Mouse (Mus musculus) liver, adult 2 months (tissue): ENCODE results near the gene Grhpr. TPM values are rescaled to one million over a fixed set of nuclear protein-coding genes. Genes with fewer than 3 reads are reported as not detected.
"Not testable (repeated sequence)": the region's sequence is repeated elsewhere in the genome, so short reads cannot be mapped to it uniquely, and the experiment has no call there.

ENCODE experiments used
- DNase-seq: peaks from one replicate; pipeline ENCODE4 v3.0.0-alpha.2; 2011; ENCODE audit warnings: low read depth, low spot score; ENCODE audit errors: extremely low read depth
- H3K27ac ChIP-seq: fragments of 200-500 bp; replicated peaks from 2 replicates; pipeline ENCODE4 v1.5.1; 2012; ENCODE audit warnings: low read depth, mild to moderate bottlenecking, control low read depth, inconsistent platforms, low read length; ENCODE audit not compliant: insufficient read depth
- H3K27me3 ChIP-seq: fragments of 200-500 bp; 2 replicates; pipeline ENCODE4 v1.6.1; 2012; ENCODE audit warnings: mild to moderate bottlenecking, moderate library complexity, low read length, inconsistent platforms; ENCODE audit not compliant: control insufficient read depth, insufficient read depth
- H3K36me3 ChIP-seq: fragments of 200-500 bp; 2 replicates; pipeline ENCODE4 v1.6.1; 2012; ENCODE audit warnings: low read length, inconsistent platforms; ENCODE audit not compliant: control insufficient read depth, insufficient read depth
- H3K4me1 ChIP-seq: fragments of 200-500 bp; 2 replicates; pipeline ENCODE4 v1.6.1; 2011; ENCODE audit warnings: low read length; ENCODE audit not compliant: control insufficient read depth, insufficient read depth
- H3K4me3 ChIP-seq: fragments of 200-500 bp; 2 replicates; pipeline ENCODE4 v1.5.1; 2011; ENCODE audit warnings: low read depth, mild to moderate bottlenecking, control low read depth, low read length, moderate library complexity; ENCODE audit not compliant: insufficient read depth
- H3K79me2 ChIP-seq: fragments of 200-500 bp; 2 replicates; pipeline ENCODE4 v1.6.1; 2012; ENCODE audit warnings: inconsistent platforms, mild to moderate bottlenecking, low read length, moderate library complexity; ENCODE audit not compliant: control insufficient read depth, insufficient read depth
- H3K9ac ChIP-seq: fragments of 200-500 bp; 2 replicates; pipeline ENCODE4 v1.6.1; 2012; ENCODE audit warnings: low read depth, mild to moderate bottlenecking, control low read depth, inconsistent platforms, low read length
- CTCF ChIP-seq: fragments of 200-500 bp; IDR thresholded peaks from 2 replicates; pipeline ENCODE4 v1.5.1; 2011; ENCODE audit warnings: low read depth, low read length, control low read depth
- POLR2A ChIP-seq: fragments of 200-500 bp; IDR thresholded peaks from 2 replicates; pipeline ENCODE4 v1.6.1; 2011; ENCODE audit warnings: low read length, control low read depth; ENCODE audit not compliant: insufficient read depth; ENCODE audit errors: extremely low read depth
- WGBS: fragments of 180-500 bp; shearing (Covaris S2); methylation state at CpG from one replicate; pipeline ENCODE4 v1.1.7; 2018; 5-methylcytosine and 5-hydroxymethylcytosine counted together
- polyA plus RNA-seq: library from polyadenylated mRNA; depleted of rRNA; stranded (reverse); fragments of >200 nt; gene quantifications from 2 replicates; pipeline ENCODE4 v1.2.3, GENCODE M21; 2012
- total RNA-seq: library from RNA; depleted of rRNA; stranded (reverse); fragments of >200 nt; gene quantifications from 2 replicates; pipeline ENCODE4 v1.2.3, GENCODE M21; 2014

Grhpr gene
- total and polyA plus RNA-seq, 2 experiments, result 108 to 313 TPM

DNA sequence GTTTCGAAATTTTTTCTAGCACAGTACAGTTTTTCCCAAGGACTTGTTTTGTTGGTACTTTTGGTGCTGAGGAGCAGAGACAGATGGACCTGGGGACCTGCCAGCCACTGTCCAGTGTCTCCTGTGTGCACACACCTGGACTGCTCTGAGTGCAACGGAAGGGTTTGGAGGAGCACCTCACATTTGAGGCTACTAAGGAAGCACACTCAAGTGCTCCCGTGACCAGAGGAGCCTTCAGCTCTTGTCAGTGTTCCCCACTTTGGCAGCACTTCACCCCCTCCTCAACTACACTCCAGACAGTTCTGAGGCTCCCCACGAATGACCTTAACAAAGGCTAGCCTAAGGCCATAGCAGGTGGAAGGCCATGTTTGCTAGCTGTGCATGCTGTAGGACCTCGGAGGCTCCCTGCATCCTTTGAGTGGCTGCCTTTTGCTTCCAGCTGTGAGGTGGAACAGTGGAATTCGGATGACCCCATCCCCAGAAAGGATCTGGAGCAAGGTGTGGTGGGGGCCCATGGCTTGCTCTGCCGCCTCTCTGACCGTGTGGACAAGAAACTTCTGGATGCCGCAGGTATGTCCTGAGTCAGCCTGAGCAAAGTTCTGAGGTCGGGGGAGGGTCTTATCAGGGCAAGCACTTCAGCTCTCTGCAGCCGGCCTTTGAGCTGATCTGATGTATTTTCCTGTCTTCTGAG, 1.4 kb downstream of the Grhpr start:
- H3K36me3 ChIP-seq, result peaks cover 28% of the 10 kb centered on the region
- peak overlapping the region; percentile 93 for H3K9ac ChIP-seq
- peaks cover 30% of the 10 kb centered on the region for H3K4me1 ChIP-seq
- no peak for DNase-seq
- H3K27me3 ChIP-seq, result no peaks in the 10 kb centered on the region
- peak overlapping the region; percentile 74 for H3K4me3 ChIP-seq
- TF ChIP-seq POLR2A, result no peak
- TF ChIP-seq CTCF, result no peak
- WGBS, result 20% methylated on average over 11 of the region's 11 CpGs
- H3K79me2 ChIP-seq, result peaks cover 9% of the 10 kb centered on the region; the same call in 1 of the 2 replicates
- peak overlapping the region; percentile 100 for H3K27ac ChIP-seq

DNA sequence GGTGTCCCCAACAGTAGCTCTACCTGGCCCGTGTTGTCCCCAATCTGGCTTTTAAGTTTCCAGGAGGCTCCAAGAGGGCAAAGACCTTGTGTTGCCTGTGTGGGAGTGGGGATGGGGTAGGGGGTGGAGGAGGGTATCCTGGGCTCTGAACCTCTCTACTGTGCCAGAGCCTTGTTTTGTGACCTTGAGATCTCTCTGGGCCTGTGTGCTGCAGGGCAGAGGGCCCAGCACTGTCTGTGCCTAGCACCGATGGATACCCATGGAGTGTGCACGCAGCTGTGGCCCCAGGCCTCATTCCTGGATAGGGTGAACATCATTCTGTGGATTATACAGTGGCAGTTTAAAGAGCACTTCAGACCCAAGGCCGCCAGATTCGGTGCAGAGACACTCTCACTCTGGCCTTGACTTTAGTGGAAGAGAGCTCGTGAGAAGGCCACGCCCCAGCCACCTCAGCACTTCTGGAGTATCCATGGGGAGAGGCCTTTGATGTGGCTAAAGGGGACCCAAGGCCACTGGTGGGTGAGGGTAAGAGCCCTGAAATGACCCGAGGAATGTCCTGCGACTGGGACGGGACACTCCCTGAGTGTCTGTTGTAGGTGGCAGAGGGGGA, 2.0 kb downstream of the Grhpr start:
- 26% methylated on average over 10 of the region's 10 CpGs for WGBS
- Histone ChIP-seq H3K4me3 (peak overlapping the region; percentile 74), H3K4me1 (peaks cover 28% of the 10 kb centered on the region), H3K36me3 (peaks cover 33% of the 10 kb centered on the region), H3K27me3 (no peaks in the 10 kb centered on the region), H3K27ac (peak overlapping the region; percentile 100), H3K9ac (peak overlapping the region; percentile 93), H3K79me2 (peaks cover 9% of the 10 kb centered on the region; the same call in 1 of the 2 replicates)
- DNase-seq, result peak; percentile 86
- TF ChIP-seq POLR2A, result no peak

DNA sequence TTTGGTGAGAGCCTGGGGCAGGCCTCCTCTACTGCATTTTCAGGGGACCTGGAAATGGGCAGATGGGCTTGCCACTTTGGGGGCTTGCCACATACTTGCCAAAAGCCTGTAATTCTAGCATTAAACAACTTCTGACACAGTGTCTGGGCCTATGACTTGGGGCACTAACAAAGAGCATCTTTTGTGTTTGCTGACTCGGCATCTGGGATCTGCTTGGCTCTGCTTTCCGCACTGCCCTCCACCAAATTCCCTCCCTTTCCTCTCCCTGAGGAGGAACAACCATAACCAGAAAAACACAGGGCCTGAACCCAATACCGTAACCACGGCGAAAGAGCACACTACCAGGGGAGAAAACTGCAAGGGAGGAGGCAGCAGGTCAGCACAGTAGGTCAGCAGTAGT, 9.4 kb downstream of the Grhpr start:
- Histone ChIP-seq H3K36me3 (peaks cover 53% of the 10 kb centered on the region), H3K79me2 (peaks cover 6% of the 10 kb centered on the region; the same call in 1 of the 2 replicates), H3K27me3 (no peaks in the 10 kb centered on the region), H3K27ac (no peak overlapping the region), H3K4me1 (no peaks in the 10 kb centered on the region), H3K4me3 (no peak overlapping the region), H3K9ac (no peak overlapping the region)
- no peak for DNase-seq
- WGBS, result 82% methylated on average over 5 of the region's 5 CpGs
- TF ChIP-seq POLR2A, result no peak
- no peak for TF ChIP-seq CTCF

DNA sequence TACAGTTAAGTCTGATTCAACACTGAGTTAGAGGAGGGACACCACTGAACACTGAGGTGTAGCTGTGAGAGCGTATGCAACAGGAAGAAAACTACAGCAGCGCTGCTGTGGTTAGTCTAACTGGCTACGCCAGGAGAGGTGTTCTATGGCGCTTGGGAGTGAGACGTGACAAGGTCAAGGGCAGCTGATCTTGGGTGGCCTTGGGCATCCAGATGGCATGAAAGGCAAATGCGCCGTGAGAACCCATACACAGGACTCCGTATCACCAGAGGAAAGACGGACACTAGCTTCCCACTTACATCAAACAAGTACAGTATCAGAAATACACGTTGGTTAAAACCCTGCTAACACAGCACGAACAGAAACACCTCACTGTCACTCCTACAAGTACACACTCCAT, 11.1 kb downstream of the Grhpr start:
- H3K27ac ChIP-seq, H3K4me3 ChIP-seq, H3K4me1 ChIP-seq, H3K9ac ChIP-seq, DNase-seq, H3K27me3 ChIP-seq: not testable (repeated sequence)
- WGBS, result 60% methylated on average over 11 of the region's 11 CpGs
- Histone ChIP-seq H3K79me2 (peaks cover 13% of the 10 kb centered on the region; the same call in 1 of the 2 replicates), H3K36me3 (peaks cover 37% of the 10 kb centered on the region)

DNA sequence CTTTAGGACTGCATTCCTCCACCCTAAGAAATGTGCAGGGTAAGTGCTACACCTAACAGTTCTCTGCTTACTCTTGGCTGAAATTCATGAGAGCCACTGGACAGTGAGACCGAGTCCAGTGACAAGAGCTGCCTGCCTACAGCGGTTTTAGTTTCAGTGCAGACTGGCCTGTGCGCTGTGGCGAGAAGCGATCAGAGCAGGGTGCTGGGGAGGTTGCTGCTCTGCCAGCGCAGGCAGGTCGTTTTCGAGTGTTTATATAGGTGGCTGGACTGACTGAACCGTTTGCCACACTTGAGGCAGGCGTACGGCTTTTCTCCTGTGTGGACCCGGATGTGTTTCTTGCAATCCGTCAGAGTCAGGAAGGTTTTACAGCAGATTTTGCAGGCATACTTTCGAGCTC, 12.0 kb downstream of the Grhpr start:
- H3K27ac ChIP-seq, H3K9ac ChIP-seq, H3K27me3 ChIP-seq, DNase-seq, H3K4me3 ChIP-seq, H3K4me1 ChIP-seq: not testable (repeated sequence)
- peaks cover 16% of the 10 kb centered on the region; the same call in 1 of the 2 replicates for H3K79me2 ChIP-seq
- peaks cover 31% of the 10 kb centered on the region for H3K36me3 ChIP-seq
- 68% methylated on average over 14 of the region's 14 CpGs for WGBS

DNA sequence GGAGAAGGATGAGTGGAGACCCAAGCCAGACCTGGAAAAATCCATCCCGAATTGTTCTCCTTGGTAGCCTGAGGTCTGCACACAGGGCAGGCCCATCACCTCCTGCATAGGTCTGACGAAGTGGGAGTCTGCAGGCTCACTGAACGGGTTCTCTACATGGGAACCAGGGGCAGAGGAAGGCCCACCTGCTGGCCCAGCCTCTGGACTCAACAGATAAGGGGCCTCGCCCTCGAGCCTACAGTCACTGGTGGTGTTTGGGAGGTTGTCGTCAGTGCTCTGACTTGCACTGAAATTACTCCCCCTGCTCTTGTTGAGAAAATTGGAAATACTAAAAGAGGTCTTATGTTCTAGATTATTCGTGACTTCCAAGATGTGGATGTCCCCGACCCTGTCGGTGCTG, 12.7 kb downstream of the Grhpr start:
- no peak overlapping the region for H3K4me3 ChIP-seq
- WGBS, result 86% methylated on average over 9 of the region's 9 CpGs
- DNase-seq, result no peak
- peaks cover 24% of the 10 kb centered on the region; the same call in 1 of the 2 replicates for H3K36me3 ChIP-seq
- H3K9ac ChIP-seq, result no peak overlapping the region
- no peak for TF ChIP-seq CTCF
- H3K27me3 ChIP-seq, result no peaks in the 10 kb centered on the region
- H3K79me2 ChIP-seq, result peaks cover 17% of the 10 kb centered on the region; the same call in 1 of the 2 replicates
- H3K4me1 ChIP-seq, result peaks cover 13% of the 10 kb centered on the region
- no peak overlapping the region for H3K27ac ChIP-seq
